Mouse (Mus musculus) layer of hippocampus, adult 2 months (tissue): ENCODE results near the gene Nlgn2. TPM values are rescaled to one million over a fixed set of nuclear protein-coding genes. Genes with fewer than 3 reads are reported as not detected.
A peak's percentile ranks its signal among the peaks of the same experiment; 100 is the strongest.

Experiments
- DNase-seq, 2 experiments: peaks; one replicate each; pipeline ENCODE4 v3.0.0; 2022; ENCODE audit warnings: low spot score in 2 of 2
- H3K27ac ChIP-seq: fragments of 200-600 bp; 2 replicates; pipeline ENCODE4 v1.8.1; 2022
- H3K4me3 ChIP-seq: fragments of 200-600 bp; 2 replicates; pipeline ENCODE4 v1.8.1; 2022; ENCODE audit warnings: mild to moderate bottlenecking
- CTCF ChIP-seq: fragments of 200-600 bp; conservative IDR thresholded peaks from 2 replicates; pipeline ENCODE4 v1.8.1; 2022; ENCODE audit warnings: antibody characterized with exemption, mild to moderate bottlenecking, moderate library complexity
- total RNA-seq, 2 experiments: library from RNA; stranded (reverse); gene quantifications; 2 replicates each; pipeline ENCODE4 v1.2.3; 2021

Nlgn2 gene
- total RNA-seq, 2 experiments from 2014 or later, result 197 to 201 TPM

DNA sequence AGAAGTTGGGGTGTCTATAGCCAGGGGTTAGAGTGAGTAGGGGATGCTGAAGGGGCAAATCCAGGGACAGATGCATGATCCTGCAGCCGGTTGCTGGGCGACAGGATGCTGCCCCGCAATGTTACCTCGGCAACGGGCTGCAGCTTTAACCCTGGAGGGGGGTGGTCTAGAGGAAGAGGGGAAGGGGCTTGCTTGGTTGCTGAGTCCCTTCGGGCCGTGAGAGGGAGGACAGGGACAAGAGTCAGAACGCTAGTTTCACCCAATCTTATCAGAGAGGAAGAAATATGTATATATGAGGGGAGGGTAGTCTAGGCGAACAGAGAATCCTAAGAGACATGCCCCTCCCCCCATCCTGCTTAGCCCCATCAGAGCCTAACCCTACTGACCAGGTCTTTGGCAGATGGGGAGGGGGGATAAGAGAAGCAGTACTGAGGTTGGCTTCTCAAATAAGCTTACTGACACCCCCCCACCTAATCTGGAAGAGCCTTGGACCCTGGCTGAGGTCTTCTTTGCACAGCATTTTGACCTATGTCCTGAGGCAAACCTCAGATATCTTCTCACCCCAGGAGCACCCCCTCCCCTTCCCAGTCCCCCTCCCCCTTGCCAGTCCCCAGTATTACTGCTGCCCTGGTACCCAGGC, 2.1 kb downstream of the Nlgn2 start:
- no peak for TF ChIP-seq CTCF
- no peak for DNase-seq
- H3K27ac ChIP-seq, result peak overlapping the region; percentile 53
- H3K4me3 ChIP-seq, result peak overlapping the region; percentile 79

DNA sequence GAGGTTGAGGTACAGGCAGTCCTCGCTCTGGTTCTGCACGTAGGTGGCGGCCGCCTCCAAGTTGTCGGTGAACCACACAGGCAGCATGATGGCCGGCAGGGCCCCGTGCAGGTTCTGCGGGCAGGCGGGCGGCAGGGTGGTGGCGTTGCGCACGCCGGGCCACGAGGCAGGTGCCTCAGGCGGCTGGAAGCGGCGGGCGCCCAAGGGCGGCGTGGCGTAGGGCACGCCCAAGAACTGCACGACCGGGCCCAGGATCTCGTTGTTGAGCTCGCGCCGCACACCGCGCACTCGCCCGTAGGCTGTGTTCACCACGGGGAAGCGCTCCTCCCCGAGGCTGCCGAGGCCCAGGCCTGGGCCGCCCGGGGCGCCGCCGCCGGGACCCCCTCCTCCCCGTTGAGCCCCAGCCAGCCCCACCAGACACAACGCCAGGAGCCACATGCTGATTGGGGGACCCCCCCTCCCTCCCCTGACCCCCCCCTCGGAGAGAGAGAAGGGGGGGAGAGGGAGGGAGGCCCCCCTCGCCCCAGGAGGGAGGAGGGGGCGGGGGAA, 3.5 kb downstream of the Nlgn2 start:
- peak overlapping the region; percentile 53; the same call in 1 of the 2 replicates for H3K27ac ChIP-seq
- DNase-seq, result no peak
- no peak for TF ChIP-seq CTCF
- H3K4me3 ChIP-seq, result peak overlapping the region; percentile 79

DNA sequence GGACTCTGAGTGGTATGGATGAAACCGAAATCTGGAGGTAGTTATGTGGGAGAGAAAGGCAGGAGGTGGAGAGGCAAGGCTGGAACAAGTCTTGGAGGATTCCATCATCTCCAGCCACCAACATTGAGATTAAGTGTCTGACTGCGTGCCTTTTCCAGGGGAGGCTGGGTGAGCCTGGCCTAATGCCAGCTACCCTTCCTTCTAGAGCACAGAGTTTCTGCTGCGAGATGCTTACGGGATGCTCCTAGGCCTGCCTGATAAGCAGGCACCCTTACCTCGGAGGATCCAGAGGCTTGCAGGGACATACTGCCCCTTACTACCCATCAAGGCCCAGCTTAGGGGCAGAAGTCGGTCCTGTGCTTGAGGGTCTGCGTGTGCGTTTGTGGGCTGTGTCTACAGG, 4.0 kb downstream of the Nlgn2 start:
- no peak for DNase-seq
- Histone ChIP-seq H3K4me3 (peak overlapping the region; percentile 79), H3K27ac (peak overlapping the region; percentile 53; the same call in 1 of the 2 replicates)
- TF ChIP-seq CTCF, result no peak

DNA sequence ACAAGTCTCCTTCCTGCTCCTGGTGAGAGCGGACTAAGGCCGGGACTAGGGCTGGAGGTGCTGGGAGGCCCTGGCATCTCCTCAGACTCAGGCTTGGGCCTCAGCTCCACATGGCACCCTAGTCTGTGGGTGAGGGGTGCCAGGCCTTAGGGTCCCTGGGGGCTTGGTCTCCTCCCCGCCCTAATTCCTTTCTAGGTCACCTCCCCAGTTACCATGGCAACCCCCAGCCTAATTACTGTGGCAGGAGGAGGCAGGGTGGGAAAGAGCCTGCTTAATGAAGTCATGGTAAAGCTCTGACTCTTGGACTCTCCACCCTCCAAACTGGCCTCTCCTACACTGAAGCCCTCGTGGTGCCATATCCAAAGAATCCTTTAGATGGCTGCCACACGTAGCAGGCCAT, 8.8 kb downstream of the Nlgn2 start:
- no peak for DNase-seq
- no peak for TF ChIP-seq CTCF
- Histone ChIP-seq H3K27ac (no peak overlapping the region), H3K4me3 (no peak overlapping the region)

DNA sequence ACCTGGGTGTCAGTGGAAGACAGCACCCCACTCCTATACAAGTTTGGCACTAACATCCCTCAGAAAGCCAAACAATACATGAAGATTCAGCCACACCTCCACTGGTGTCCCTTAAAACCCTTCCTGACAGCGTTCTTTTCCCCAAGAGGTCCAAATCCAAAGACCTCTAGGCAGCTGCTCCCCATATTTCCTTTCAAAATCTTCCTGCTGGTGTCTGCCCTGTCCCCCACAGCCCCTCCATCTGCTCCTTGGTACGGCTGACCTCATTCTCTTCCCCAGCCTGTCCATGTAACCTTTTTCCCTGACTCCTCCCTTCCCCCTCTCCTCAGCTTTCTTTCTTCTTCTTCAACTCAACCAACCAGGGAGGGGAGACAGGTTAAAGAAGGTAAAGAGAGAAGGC, 14.1 kb downstream of the Nlgn2 start:
- DNase-seq, result no peak
- Histone ChIP-seq H3K27ac (no peak overlapping the region), H3K4me3 (no peak overlapping the region)
- no peak for TF ChIP-seq CTCF

DNA sequence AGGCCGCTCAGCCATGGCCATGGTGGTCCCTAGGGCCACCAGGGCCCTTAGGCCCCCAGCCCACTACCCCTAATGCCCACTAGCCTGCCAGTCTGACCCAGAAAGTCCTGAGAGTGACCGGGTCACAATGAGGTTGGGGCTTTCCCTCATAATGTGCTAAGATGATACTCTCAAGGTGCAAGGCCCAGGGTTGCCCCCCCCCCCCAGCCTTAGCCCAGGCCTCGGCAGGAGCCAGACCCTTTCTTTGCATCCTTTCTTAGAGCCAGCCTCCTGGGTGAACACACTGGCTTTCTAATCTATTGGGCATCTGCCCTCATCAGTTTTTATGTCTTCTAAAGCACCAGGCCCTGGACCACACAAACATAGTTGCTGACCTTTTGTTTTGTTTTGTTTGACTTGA, 15.5 kb downstream of the Nlgn2 start, which contains the start of gene Spem1:
Gene Spem1, minus strand, starts transcription at position 101 of the 400 bp plus-strand sequence.
- Histone ChIP-seq H3K4me3 (no peak within 1 kb of the TSS), H3K27ac (no peak within 1 kb of the TSS)
- no peak for DNase-seq
- no peak for TF ChIP-seq CTCF

DNA sequence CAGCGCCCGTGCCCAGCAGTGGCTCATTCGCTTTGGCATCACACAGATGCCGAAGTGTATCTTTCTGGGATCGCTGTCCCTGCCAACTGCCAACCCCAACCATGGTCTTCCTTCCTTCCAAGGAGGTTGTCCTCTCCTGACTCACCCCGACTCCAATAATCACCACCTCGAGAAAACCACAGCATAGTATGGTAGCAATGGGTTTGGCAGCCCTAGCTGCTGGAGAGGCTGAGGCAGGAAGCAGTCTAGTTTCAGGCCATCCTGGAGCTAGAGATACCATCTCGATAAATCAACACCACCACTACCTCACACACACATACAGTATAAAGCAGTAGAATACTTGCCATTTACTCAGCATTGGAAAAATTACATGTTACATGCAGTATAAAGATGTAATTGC, 18.7 kb downstream of the Nlgn2 start:
- TF ChIP-seq CTCF, result no peak
- no peak overlapping the region for H3K4me3 ChIP-seq
- H3K27ac ChIP-seq, result no peak overlapping the region
- DNase-seq, result no peak

DNA sequence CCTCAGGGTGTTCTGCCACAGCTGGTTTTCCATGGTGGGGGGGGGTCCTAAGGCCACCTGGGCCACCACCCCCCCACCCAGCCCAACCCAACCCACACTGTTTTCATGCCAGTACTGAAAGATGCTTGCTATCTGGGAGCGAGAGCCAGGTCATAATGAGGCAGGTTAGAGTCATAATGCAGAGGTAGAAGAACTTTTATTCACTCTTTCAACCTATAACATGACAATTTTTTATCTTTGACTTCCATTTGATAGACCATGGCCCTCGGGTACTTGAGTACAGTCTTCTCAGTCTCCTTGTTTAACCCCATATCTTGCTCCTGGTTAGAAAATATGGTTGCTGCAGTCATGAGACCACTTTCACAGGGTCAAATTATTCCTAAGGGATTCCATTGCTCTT, 19.2 kb downstream of the Nlgn2 start, which contains the start of gene Spem2:
Gene Spem2, minus strand, starts transcription at position 101 of the 400 bp plus-strand sequence.
- Histone ChIP-seq H3K27ac (no peak within 1 kb of the TSS), H3K4me3 (no peak within 1 kb of the TSS)
- no peak for TF ChIP-seq CTCF
- DNase-seq, result no peak

DNA sequence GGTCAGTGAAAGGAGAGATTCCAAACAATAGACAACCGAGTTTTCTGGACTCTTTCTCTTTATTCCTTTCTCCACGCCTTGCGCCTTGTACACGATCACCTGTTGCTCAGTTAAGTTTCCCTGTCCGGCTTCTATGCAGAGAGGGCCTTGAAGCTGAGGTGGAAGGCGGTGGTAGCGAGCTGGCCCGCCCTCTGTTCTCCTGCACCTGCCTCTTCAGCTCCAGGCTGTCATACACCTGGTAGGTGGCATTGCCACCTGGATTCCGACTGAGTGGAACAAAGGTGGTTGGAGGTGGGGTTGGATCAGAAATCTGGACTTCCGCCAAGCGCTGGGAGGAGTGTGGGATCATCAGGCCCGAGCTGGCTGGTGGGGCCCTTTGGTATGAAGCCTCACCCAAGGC, 21.1 kb downstream of the Nlgn2 start:
- Histone ChIP-seq H3K4me3 (no peak overlapping the region), H3K27ac (no peak overlapping the region)
- no peak for DNase-seq
- no peak for TF ChIP-seq CTCF

DNA sequence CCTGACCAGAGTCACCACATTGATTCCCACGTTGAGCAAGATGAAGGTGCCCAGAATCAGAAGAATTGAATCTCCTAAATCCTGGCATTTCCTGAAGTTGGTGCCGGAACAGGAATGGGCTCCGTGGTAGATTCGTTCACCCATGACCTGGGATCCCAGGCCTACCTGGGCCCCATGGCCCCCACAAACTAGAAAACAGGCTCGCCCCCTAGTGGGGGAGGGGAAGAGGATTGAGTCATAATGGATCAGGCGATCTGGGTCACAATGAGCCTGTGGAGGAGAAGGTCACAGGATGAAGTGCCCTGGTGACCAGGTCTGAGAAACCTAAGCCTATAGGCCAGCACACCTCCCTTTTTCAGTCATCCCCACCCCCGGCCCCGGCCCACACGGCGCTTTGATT, 22.4 kb downstream of the Nlgn2 start, which contains the start of gene Gm39566:
Gene Gm39566, minus strand, starts transcription at position 144 of the 400 bp plus-strand sequence.
- no peak within 1 kb of the TSS for H3K4me3 ChIP-seq
- DNase-seq, result no peak
- no peak within 1 kb of the TSS for H3K27ac ChIP-seq
- 0 out of 2 replicates have a peak, but pooled peaks have one; percentile 9 for TF ChIP-seq CTCF

DNA sequence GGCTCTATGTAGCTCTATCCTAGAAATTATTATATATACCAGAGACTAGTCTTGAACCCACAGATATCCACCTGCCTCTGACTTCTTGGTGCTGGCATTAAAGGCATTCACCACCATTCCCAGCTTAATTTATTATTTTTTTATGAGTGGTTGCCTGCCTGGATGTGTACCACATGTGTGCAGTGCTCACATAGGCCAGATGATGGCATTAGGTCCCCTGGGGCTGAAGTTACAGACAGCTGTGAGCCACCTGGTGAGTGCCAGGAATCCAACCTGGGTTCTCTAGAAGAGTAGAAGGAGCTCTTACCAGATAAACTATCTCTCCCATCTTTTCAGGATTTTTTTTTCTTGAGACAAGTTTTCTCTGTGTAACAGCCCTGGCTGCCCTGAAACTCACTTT, 27.3 kb downstream of the Nlgn2 start:
- TF ChIP-seq CTCF, result no peak
- no peak for DNase-seq
- Histone ChIP-seq H3K4me3 (no peak overlapping the region), H3K27ac (no peak overlapping the region)

DNA sequence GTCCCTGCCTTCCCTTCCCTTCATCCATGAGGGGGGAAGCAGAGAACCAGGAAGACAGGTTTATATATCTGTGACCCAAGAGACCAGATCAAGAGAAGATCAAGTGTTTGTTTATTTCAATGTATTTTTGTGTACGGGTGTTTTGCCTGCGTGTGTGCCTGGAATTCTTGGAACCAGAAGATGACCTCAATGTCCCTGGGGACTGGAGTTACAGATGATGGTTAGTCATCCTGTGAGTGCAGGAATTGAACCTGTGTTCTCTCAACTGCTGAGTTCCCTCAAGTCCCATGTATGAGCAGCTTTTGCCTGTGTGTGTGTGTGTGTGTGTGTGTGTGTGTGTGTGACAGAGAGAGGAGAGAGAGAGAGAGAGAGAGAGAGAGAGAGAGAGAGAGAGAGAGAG, 29.9 kb downstream of the Nlgn2 start:
- DNase-seq, result no peak

DNA sequence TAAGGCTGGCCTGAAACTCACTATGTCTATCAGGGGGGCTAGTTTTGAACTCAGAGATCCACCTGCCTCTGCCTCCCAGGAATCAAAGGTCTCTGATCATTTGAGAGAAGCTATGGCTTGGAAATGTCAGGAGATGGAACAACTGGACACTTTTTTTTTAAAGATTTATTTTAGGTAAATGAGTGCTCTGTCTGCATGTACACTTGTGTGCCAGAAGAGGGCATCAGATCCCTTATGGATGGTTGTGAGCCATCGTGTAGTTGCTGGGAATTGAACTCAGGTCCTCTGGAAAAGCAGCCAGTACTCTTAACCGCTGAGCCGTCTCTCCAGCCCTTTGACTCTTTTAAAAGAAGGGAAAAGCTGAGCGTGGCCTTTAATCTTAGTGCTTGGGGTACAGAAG, 31.2 kb downstream of the Nlgn2 start:
- DNase-seq, result no peak
- Histone ChIP-seq H3K4me3 (no peak overlapping the region), H3K27ac (no peak overlapping the region)
- TF ChIP-seq CTCF, result peak; percentile 38

More for the DNA sequence above, 29.9 kb downstream of the Nlgn2 start:
- Histone ChIP-seq H3K27ac (no peak overlapping the region), H3K4me3 (no peak overlapping the region)
- no peak for TF ChIP-seq CTCF
